Mouse (Mus musculus) heart, postnatal 4 days (tissue): ENCODE measurements around the gene Tirap. TPM values are rescaled to one million over a fixed set of nuclear protein-coding genes. Genes with fewer than 3 reads are reported as not detected.
A peak's percentile ranks its signal among the peaks of the same experiment; 100 is the strongest.

Experiments used
- DNase-seq: peaks from one replicate; pipeline ENCODE4 v3.0.0; 2021
- total RNA-seq, 2 experiments: library from RNA; stranded (reverse); gene quantifications; 2 replicates each; pipeline ENCODE4 v1.2.3; 2021

The Tirap gene
- 1 to 10 TPM; 7.7 TPM for total RNA-seq

DNA sequence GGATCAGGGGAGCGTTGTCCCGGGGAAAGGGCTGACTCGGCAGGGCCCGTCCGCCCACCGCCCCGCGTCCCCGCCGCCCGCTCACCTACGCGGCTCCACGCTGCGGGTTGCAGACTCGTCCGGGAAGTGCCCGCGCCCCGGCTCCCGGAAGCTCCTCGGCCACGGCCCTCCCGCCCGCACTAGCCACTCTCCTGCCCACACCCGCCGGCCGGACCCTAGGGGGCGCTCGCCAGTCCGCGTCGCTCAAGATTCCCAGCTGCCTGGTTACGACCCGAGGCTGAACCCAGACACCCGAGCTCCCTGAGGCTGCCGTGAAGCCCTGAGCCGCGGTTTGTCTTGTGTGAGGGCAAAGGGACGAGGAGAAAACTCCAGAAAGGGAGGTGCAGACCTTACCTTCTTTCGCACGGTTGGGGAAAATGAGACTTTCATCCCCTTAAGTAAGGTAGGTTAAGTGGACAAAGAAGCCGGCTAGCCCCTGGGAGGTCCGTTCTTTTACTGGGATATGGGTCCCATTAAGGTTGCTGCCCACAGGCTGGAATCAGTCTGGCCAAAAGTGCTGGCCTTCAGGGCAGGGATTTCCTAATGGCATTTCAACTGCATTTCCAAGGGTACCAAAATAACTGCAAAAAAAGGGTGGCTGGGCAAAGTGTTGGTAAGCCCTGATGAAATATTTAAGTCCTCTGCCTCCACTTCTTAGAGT is at the start of gene Tirap, which contains the start of gene Srpr:
Gene Tirap (minus strand): TSS at position 520 of the 700 bp plus-strand sequence.
Gene Srpr (plus strand): TSS at position 404 of the 700 bp plus-strand sequence.
- DNase-seq, result peak; percentile 97

DNA sequence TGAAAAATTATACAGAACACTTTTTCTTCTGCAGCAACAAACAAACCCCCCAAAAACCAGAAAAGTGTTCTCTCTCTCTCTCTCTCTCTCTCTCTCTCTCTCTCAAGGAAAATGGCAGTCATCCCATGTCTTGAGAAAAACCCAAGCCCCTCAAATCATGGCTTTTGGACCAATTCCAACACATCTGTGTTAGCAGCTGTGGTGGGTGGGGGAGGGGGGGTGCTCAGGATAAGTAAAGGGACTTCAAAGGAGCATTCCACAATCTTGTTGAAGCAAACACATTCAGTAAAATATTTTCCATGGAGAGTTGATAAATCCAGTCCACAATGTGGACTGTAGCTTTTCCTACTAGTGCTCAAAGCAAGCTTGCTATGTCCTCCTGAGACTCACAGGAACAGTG is 49.4 kb upstream of the Tirap start:
- no peak for DNase-seq

DNA sequence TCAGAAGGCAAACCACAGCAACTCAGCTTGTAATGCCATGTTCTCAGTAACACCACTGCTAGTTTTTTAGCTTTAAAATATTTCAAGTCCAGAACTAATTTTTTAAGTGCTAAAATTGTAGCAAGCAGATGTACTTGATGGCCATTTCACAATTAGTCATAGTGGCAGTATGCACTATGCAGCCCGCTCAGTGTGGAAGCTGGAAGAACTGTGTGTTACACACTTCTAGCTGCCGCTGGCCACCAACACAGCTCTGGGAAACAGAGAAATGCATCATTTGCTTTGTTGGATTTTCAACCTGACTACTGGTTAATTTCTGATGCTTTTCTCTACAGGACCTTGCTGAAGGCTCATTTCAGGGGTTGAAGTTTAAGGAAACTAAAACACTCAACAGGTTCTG is 47.3 kb upstream of the Tirap start:
- DNase-seq, result no peak

DNA sequence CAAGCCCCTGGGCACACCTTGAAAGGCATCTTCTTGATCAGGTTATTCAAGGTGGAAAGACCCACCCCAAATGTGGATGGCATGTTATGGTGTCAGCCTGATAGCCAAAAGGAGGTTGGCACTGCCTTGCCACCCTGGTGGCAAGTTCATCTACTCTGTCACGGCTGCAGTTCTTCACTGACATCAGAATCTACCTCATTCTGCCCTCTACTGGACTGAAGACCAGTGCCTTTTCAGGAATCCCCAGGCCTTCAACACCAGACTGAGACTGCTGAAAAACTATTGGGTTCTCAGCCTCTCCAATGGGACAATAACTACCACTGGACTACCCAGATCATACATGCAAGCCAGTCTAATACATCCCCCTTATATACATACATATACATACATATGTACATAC is 39.6 kb upstream of the Tirap start:
- DNase-seq, result no peak

DNA sequence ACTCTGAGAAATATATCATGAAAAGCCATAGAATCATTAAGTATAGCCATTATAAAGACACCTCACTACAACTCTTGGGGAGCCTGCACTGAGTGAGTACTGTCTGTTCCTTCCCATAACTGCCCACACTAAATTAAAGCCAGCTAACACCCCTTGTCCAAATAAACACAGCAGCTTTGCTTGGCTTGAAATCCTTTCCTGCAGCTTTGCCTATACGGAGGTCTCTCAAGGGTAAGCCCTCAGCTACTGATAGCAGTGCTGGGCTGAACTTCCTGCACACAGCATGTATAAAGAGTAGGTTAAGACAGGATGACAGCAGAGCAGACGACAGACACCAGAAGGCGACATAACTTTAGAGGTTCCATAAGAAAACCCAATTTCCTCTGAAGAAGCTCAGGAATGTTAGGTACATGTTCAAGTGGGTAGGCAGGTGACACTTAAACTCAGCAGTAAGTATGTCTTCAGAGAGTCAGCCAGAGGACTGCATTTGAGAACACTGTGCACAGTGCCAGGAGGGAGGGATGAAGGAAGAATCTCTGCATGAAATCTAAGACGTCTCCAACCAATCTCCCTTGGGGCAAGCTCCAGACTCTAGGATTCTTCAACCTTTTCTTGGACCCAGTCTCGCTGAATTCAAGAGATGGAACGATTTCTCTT is 39.0 kb upstream of the Tirap start:
- DNase-seq, result no peak

DNA sequence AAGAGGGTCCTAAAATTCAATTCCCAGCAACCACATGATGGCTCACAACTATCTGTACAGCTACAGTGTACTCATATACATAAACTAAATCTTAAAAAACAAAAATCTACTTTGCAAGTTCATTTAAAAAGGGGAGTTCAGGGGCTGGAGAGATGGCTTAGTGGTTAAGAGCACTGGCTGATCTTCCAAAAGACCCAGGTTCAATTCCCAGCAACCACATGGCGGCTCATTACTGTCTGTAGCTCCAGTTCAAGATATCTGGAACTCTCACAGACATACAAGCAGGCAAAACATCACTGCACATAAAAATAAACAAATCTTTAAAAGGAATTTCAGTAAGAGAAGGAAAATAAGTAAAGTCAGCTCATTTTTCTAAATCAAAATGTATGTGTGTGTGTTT is 38.3 kb upstream of the Tirap start:
- no peak for DNase-seq

DNA sequence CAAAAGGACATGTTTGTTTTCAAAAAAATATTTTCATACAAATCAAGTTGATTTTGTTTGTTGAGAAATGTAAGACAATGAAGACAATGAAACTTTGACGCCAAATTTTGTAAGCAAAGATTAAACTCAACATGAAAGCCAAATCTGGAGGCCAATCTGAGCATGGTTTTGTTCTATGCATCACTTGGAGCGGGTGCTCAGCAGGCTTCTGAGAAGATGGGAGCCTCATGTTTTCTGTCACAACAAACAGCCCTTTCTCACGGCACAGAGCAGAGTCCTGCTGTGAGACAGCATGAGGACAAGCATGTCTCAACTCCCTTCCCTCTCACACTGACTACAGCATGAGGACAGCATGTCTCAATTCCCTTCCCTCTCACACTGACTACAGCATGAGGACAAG is 35.9 kb upstream of the Tirap start:
- no peak for DNase-seq

DNA sequence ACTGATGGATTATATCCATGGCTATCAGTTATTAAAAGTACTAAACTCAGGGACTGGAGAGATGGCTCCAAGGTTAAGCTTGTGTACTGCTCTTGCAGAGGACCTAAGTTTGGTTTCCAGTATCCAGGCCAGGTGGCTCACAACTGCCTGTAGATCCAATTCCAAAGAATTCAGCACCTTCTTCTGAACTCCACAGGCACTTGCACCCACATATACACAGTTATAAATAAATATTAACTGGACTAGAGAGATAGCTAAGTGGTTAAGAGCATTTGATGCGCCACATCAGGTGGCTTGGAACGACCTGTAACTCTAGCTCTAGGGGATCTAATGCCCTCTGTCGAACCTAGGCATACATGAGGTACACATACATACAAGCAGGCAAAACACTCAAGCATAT is 28.6 kb upstream of the Tirap start:
- DNase-seq, result no peak

DNA sequence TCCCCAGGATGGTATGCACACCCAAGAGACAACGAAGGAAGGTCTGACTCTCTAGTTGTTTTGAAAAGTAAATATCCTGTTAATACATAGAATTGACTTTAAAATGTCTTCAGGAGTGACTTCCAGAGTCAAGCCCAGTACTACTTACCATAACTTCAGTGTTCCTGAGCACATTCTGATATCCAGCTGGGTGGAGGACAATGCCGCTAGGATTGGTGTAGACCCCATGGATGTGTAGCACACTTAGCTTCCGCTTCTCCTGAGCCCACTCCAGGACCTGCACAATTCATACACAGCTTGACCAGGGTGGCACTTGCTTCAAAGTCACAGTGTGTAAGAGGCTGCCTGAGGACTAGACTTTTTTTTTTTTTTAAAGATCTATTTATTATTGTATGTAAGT is 23.4 kb upstream of the Tirap start:
- DNase-seq, result no peak

DNA sequence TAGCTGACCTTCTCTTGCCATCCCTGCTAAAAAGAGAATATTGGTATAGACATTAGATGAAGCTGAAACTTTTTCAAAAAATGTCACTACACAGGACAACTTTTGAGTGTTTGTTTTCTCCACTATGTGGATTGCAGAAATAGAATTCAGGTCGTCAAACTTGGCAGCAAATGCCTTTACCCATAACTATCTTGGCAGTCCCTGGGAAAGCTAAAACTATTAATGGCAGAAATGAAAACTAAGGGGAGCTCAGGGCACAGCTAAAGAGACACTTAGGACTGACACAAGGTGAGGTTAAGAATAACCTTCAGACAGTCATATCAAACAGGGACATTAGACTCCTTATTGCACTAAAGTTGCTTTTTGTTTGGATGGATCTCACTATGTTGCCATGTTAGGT is 17.9 kb upstream of the Tirap start:
- no peak for DNase-seq

DNA sequence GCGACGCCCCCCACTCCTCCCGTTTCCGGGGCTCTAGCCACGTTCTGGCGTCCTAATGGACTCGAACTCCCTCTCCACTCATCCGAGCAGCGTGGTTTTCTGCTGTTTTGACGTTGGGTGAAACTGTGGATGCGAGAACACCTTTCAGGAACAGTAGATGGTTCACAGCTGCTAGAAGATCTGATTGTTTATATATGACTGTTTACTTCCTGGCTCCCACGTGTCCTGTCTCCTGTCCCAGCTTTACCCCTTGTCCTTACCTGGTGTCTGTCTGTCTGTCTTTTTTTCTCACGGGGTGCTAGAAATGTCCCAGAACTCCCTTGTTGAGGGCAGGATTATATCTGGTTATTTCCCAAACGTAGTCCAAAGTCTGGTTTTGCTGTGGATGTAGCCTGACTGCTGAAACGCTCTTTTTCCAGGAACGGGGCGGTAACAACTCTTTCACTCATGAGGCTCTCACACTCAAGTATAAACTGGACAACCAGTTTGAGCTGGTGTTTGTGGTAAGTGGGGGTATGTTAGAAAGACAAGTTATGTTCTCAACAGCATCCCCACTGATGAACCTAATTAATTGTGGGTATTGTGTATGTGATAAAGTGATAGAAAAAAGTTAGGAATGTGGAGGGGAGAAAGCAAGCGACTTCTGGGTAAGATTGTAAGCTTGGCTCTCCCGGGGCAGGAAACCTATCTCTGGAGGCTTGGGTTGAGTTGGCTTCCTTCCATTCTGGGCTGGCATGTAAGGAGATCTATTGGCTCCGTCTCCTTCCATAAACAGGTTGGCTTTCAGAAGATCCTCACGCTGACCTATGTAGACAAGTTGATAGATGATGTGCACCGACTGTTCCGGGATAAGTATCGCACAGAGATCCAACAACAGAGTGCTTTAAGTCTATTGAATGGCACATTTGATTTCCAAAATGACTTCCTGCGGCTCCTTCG is 11.8 kb upstream of the Tirap start:
- no peak for DNase-seq

DNA sequence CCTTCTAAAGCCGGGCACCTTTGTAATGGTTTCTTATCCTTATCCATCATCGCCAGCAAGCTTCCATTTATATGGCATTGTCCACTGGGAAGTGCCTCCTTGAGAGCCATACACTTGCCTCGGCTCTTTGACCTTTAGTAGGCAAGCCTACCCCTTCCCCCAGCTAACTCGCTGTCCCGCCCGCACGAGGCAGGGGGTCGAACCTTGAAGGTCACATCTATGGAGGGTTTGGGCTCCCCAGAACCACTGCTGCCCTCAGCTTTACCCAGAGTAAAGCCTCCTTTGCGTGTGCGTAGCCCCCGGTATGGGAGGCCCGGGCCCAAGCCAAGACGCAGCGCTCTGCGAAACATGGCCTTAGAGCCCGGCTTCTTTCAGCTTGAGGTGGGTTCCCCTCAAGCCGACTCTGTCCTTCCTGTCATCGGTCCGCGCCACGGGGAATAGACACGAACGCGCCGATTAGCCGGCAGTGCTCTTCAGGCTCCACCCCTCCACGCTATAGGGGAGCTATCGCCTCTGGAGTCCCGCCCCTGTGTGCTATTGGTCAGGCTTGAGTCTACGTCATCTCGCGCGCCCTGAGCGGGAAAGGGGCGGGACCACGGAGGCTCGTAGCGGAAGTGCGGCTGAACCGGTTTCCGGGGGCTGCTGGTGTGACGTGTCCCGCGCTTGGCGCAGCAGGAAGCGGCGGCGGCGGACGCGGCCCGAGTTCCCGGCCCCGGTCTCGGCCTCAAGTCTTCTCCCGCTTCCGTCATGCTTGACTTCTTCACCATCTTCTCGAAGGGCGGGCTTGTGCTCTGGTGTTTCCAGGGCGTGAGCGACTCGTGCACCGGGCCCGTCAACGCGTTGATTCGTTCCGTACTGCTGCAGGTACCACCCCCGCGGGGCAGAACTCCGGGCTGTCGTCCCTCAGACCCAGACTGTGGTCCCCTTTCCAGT is 10.7 kb upstream of the Tirap start, which contains the start of gene Foxred1:
Gene Foxred1 (minus strand): TSS at position 514 of the 933 bp plus-strand sequence.
- DNase-seq, result peak; percentile 99

DNA sequence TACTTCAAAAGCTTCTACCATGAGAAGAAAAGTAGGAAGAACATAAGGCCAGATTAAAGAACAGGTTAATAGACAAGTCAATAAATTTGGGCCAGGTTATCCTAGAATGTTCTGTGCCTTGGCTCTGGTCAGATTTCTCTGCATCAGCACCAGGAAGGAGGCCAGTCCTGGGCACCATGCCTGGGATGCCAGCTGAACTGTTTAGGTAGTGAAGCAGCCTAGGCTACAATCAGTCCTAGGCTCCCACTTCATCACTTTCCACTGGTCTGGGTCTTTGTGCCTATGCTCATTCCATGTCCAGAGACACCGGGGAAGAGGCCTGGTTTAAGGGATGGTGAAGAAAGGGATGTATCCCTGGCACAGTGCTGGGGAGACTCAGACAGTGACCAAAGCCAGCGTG is 4.3 kb upstream of the Tirap start:
- no peak for DNase-seq

DNA sequence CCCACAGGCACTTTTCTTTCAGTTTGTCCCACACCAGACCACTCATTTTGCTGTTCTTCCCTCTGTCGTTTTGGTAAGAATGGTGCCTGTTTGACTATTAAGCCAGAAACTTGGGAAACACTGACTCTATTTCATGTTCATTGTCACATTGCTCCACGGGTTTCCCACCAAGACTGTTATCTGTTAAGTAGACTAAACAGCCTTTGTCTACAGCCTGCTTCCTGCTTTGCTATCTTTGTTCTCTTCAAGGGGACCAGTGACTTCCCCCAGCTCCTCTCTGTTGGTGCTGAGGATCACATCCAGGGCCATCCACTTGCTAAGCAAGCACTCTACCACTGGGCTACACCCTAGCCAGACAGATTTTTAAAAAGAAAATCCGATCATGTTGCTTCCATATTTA is 3.4 kb upstream of the Tirap start:
- DNase-seq, result no peak

DNA sequence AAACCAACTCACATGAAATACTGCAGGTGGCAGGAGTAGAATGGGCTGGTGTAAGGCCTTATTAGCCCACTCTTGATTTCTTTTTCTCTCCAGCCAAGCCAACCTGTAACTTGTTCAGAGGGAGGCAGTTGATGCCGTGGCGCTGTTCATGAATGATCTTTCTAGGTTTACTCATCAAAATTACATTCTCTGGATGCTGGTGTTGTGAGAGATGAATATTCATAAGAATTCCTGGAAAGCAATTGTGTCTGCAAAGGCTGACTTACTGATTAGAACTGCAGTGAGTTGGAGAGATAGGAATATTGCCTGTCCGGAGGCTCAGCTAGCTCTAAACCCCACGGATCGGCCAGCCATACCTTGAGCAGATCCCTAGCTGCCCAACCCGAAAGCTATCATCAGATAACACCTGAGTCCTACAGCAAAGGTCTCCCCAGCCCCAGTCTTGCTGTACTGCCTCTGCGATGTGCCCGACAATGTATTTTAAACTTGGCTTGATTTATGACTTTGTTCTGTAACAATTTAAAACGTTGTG is 504 bp upstream of the Tirap start:
- DNase-seq, result no peak

DNA sequence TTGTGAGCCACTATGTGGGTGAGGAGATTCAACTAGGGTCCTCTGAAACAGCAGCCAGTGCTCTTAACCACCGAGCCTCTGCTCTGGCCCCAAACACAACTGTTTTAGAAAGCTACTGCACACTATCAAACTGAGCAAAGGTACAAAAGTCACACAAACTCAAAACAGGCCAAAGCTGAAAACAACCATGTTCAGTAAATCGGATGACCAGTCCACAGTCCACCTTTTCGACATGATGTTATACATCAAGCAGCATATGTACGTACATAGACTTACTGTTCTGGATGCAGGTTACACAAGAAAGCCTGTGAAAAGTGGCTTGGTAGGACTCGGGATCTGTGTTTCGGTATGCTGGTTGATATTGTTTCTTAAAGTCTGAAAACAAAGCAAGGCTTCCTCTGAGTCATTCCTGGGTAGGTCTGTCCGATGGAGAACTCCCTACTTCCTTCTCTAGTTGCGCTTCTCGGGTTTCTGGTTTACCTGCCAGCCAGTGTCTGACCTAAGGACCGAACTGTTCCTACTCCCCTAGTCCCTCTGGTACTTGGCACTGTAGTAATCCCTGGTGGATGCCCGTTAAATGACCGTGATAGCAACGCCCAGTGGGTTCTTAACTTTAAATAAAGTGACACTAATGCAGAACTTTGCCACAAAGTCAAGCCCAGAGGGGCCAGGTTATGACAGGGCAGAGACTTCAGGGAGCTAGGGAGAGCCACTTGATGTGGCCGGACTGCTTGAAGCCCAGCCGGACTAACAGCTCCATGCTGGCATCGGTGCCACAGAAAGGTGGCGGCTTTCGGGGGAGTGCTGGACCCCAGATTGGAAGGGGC is 933 bp downstream of the Tirap start:
- no peak for DNase-seq

DNA sequence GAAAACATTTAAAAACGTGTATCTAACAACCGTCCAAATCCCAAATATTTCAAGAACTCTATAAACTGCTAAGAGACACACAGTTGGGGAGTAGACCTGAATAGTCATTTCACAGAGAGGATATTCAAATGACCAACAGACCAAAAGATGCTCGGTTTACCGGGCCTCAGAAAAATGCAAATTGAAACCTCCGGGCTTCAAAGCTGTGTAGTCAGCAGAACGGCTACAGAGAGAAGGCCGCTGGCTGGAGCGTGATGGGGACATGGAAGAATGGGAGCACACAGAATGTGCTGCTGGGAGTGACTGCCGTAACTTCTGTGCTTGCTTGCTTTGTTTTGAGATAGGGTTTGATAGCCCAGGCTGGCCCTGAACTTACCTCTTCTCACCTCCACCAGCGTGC is 1.7 kb downstream of the Tirap start:
- DNase-seq, result no peak

DNA sequence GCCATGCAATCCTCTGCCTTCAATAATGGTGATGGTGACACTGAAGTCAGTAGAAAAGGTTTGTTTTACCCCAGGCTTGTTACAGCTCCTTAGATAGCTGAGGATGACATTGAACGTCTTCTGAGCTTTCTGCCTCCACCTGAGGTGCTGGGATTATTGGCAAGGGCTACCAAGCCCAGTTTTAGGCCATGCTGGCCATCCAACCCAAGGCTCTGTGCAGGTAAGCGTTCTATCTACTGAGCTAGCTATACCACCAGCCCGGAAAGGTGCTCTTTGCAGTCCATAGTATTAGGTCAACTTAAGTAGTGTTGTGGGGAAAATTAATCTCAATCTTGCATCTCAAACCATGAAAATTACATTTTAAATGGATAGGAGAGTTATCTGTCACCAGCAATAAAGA is 2.5 kb downstream of the Tirap start:
- DNase-seq, result no peak

DNA sequence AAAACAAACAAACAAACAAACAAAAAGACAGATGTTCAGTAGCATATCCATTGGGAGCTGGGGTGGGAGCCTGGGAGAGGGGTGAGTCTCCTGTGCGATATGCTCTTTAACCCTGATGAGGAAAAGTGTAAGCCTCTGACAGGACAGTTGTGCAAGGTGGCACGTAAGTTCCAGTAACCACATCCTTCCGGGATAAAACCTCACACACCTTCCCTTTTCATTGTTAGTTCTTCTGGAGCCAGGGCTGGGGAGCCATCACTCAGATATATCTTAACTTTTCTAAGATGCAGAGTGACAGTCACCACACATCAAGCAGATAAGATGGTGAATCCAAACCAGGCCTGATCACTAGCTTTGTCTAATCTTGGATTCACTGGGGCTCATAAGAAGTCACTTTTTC is 6.0 kb downstream of the Tirap start:
- DNase-seq, result no peak

DNA sequence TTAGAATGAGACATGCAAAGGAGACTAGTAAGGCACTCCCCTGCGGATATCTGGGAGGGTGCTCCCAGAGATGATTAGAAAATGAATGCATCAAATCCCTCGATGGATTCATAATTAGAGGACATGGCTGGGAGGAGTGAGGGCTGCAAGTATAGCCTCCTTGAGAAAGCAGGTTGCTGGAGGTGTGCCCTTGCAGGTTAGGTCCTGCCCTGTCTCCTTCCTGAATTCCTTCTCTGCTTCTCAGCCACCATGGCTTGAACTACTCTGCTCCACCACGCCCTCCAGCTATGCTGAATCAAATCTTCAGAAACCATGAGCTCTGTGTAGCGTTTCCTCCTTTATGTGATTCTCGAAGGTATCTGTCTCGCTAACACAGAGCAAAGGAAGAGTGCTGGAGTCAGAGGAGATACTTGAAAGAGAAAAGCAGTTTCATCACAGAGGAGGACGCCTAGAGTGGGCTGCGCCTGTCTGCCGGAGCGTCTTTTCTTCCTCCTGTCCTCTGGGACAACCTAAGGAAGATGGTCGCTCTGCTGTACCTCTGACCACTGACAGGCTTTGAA is 7.0 kb downstream of the Tirap start:
- no peak for DNase-seq
